Mouse (Mus musculus) embryonic facial prominence, embryonic 15.5 days (tissue): ENCODE data around the gene Tnnt1. TPM values are rescaled to one million over a fixed set of nuclear protein-coding genes. Genes with fewer than 3 reads are reported as not detected.

Source experiments
- ATAC-seq: fragments of 200-750 bp; cut with Nextera tagmentation; 2 replicates; pipeline ENCODE4 v1.8.0; 2017; ENCODE audit warnings: low read depth, moderate TSS enrichment; ENCODE audit not compliant: insufficient number of reproducible peaks, low FRiP score, low TSS enrichment
- H3K27ac ChIP-seq: fragments of 300-500 bp; sonication (generic); replicated peaks from 2 replicates; pipeline ENCODE4 v1.5.1; 2015; ENCODE audit warnings: mild to moderate bottlenecking, inconsistent platforms
- H3K27me3 ChIP-seq: fragments of 300-500 bp; sonication (generic); 2 replicates; pipeline ENCODE4 v1.6.1; 2015; ENCODE audit warnings: inconsistent platforms
- H3K36me3 ChIP-seq: fragments of 300-500 bp; sonication (generic); 2 replicates; pipeline ENCODE4 v1.6.1; 2015; ENCODE audit warnings: mild to moderate bottlenecking, inconsistent platforms
- H3K4me1 ChIP-seq: fragments of 300-500 bp; sonication (generic); 2 replicates; pipeline ENCODE4 v1.6.1; 2015; ENCODE audit warnings: inconsistent platforms
- H3K4me2 ChIP-seq: fragments of 300-500 bp; sonication (generic); replicated peaks from 2 replicates; pipeline ENCODE4 v1.6.1; 2015; ENCODE audit warnings: mild to moderate bottlenecking, inconsistent platforms
- H3K4me3 ChIP-seq: fragments of 300-500 bp; sonication (generic); replicated peaks from 2 replicates; pipeline ENCODE4 v1.5.1; 2015; ENCODE audit warnings: mild to moderate bottlenecking, inconsistent platforms
- H3K9ac ChIP-seq: fragments of 300-500 bp; sonication (generic); 2 replicates; pipeline ENCODE4 v1.6.1; 2015; ENCODE audit warnings: inconsistent platforms
- H3K9me3 ChIP-seq: fragments of 300-500 bp; sonication (generic); replicated peaks from 2 replicates; pipeline ENCODE4 v1.6.1; 2016; ENCODE audit warnings: inconsistent platforms
- WGBS: fragments of 180-500 bp; shearing (Covaris S2); methylation state at CpG from one replicate; pipeline ENCODE4 v1.1.7; 2015; 5-methylcytosine and 5-hydroxymethylcytosine counted together
- polyA plus RNA-seq: library from polyadenylated mRNA; unstranded; fragments of >200 nt; fragmentation: Nextera tagmentation; extraction: Ambion mirVana; gene quantifications from 2 replicates; pipeline ENCODE4 v1.2.1, GENCODE M21; 2015

Gene Tnnt1
- polyA plus RNA-seq, 1 experiment from 2014 or later = 290 TPM

DNA sequence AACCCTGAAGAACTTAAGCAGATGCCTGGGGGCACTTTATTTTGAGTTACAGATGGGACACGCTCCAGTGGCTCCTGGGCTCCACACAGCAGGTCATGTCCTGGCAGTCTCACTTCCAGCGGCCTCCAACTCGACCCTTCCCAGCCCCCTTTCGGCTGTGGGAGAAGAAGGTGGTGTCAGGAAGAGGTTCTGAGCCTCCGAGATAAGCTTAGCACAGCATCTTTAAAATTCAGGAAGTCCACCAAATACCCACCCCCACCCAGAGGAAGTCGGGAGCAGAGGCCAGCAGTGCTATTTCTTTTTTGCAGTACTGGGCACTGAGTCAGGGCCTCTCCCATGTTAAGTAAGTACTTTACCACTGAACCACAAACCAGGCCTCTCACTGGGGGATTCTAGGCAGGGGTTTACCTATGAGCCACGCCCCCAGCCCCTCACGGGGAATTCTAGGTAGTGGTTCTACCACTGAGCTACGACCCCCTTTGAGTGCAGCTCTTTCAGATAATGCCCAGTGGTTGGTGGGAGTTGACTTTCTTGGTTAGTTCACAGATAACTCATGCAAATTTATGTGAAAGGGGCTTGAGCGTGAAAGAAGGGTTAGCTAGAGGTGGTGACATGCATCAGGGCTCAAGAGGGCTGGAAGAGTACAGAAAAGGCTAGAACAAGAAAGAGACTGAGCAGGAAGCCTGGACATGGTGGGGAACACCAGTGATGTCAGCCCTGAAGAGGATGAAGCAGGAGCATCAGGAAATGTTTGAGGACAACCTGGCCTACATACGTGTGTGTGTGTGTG lies 11.3 kb downstream of the Tnnt1 start:
- Histone ChIP-seq H3K4me2 (no peak overlapping the region), H3K27ac (no peak overlapping the region), H3K36me3 (no peaks in the 10 kb centered on the region), H3K9me3 (no peaks in the 10 kb centered on the region), H3K4me1 (peaks cover 21% of the 10 kb centered on the region), H3K4me3 (no peak overlapping the region), H3K27me3 (no peaks in the 10 kb centered on the region), H3K9ac (no peak overlapping the region)
- ATAC-seq = no peak
- WGBS = 54% methylated on average over 11 of the region's 11 CpGs

DNA sequence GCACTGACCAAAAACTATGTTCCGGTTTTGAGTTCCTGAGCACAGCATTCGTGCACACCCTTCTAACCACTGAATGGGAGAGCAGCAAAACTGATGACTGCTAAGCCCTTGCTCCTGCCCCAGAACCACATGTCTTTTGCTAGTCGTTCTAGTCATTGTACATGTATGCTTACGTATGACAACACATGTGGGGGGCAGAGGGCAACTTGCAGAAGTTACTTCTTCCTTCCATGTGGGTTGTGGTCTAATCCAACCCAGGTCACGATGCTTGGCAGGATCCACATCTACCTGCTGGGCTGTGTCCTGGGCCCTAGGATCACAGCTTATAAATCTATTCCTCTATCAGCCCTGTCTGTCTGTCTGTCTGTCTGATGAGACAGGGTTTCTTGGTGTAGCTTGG lies 12.3 kb downstream of the Tnnt1 start:
- WGBS = 81% methylated on average over 5 of the region's 5 CpGs
- H3K4me1 ChIP-seq = peaks cover 27% of the 10 kb centered on the region

DNA sequence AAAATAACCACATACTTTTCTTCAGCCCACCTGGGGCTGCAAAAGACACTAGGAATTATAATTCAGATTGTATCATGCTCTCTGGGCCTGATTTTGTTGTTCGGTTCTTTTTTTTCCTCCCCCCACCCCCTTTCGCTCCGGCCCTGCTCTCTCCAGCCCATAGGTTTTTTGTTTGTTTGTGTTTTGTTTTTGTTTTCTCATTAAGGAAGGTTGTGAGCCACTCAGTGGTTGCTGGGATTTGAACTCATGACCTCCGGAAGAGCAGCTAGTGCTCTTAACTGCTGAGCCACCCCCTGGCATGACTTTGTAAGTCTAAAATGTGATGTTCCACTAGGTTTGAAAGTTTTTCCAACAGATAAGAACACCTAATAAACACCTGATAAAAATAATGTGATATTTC lies 13.1 kb downstream of the Tnnt1 start:
- no peaks in the 10 kb centered on the region for H3K36me3 ChIP-seq
- H3K27me3 ChIP-seq = no peaks in the 10 kb centered on the region
- peaks cover 35% of the 10 kb centered on the region for H3K4me1 ChIP-seq
- no peak overlapping the region for H3K4me3 ChIP-seq
- H3K27ac ChIP-seq = no peak overlapping the region
- ATAC-seq = no peak
- no peaks in the 10 kb centered on the region for H3K9me3 ChIP-seq
- no peak overlapping the region for H3K4me2 ChIP-seq
- WGBS = 69% methylated on average over 4 of the region's 4 CpGs
- H3K9ac ChIP-seq = no peak overlapping the region

More for the DNA sequence above, 12.3 kb downstream of the Tnnt1 start:
- no peaks in the 10 kb centered on the region for H3K27me3 ChIP-seq
- H3K36me3 ChIP-seq = no peaks in the 10 kb centered on the region
- H3K9me3 ChIP-seq = no peaks in the 10 kb centered on the region
- H3K9ac ChIP-seq = no peak overlapping the region
- H3K27ac ChIP-seq = peak overlapping the region; percentile 28; the same call in 1 of the 2 replicates
- no peak for ATAC-seq
- no peak overlapping the region for H3K4me2 ChIP-seq
- H3K4me3 ChIP-seq = no peak overlapping the region

DNA sequence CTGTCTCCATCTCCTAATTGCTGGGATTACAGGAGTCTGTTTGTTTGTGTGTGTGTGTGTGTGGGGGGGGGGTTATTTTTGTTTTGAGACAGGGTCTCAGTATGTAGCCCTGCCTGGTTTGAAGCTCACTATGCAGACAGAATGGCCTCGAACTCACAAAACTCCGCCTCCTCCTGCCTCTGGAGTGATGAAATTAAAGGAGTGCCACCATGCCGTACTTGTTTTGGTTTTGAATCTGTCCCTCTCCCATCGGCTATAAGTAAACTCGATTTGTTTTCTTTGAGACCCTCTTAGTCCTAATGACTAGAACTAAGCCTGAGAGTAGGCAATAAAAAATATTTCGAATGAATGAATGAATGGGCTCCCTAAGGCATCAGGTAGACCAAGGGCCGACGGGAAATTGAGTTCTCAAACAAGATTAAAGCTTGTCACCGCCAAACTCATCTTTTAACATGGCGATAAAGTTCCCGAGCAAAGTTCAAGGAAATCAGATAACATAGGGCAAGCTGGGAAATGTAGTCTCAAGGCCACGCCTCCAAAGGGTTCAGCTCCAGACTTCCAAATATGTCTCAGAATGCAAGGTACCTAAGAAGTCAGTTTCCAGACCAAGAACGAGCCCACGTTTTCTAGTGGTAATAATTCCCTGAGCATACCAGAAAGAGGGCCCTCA lies 13.6 kb downstream of the Tnnt1 start:
- peaks cover 40% of the 10 kb centered on the region for H3K4me1 ChIP-seq
- 8% methylated on average over 14 of the region's 14 CpGs for WGBS
- no peak for ATAC-seq
- no peaks in the 10 kb centered on the region for H3K36me3 ChIP-seq
- 0 out of 2 replicates have a peak overlapping the region, but pooled peaks have one; percentile 98 for H3K9ac ChIP-seq
- no peaks in the 10 kb centered on the region for H3K27me3 ChIP-seq
- H3K27ac ChIP-seq = peak overlapping the region; percentile 88
- H3K4me2 ChIP-seq = peak overlapping the region; percentile 72
- no peaks in the 10 kb centered on the region for H3K9me3 ChIP-seq
- peak overlapping the region; percentile 85 for H3K4me3 ChIP-seq

DNA sequence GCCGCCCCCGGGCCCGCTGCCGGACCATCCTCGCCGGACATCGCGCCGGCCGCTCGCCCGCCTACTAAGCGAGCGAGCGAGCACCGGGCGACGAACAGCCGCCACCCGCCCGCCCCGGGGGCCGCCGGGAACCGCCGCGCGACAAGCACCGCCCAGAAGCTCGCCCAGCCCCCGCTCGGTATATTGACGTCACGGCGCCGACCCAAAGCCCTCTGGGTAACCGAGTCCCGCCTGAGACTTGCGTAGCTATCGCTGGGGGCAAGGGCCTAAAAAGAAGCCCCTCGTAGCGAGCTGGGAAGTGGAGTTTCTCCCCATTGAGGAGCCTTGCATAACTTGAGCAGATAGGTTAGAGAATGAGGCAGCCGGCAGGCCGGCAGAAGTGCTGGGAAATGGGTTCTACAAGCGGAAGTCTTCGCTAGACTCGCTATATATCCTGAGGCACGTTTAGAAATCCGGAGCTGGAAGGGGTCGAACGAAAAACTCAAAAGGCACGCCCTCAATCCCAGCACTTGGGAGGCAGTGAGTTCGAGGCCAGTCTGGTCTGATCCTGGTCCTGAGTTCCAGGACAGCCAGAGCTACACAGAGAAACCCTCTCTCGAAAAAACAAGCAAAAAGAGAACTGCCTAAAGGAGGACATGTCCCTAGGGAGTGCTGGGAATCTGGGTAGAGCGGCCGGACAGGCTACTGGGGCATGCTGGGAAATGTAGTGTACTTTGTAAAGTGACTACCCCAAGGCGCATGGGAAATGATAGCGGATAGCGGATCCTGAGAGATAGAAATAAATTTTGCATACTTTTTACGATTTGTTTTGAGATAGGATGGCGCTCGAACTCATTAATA lies 14.4 kb downstream of the Tnnt1 start, which contains the start of gene Ppp1r12c:
Gene Ppp1r12c, minus strand, starts transcription at position 123 of the 840 bp plus-strand sequence.
- peak within 1 kb of the TSS; percentile 98 for H3K9ac ChIP-seq
- H3K27ac ChIP-seq = peak within 1 kb of the TSS; percentile 88
- H3K9me3 ChIP-seq = no peaks in the 10 kb centered on the region
- peaks cover 4% of the 10 kb centered on the region for H3K36me3 ChIP-seq
- H3K4me2 ChIP-seq = peak within 1 kb of the TSS; percentile 72
- H3K27me3 ChIP-seq = no peaks in the 10 kb centered on the region
- H3K4me3 ChIP-seq = peak within 1 kb of the TSS; percentile 85
- ATAC-seq = peak; percentile 94
- peaks cover 41% of the 10 kb centered on the region for H3K4me1 ChIP-seq
- under 1% methylated on average over 61 of the region's 62 CpGs for WGBS

DNA sequence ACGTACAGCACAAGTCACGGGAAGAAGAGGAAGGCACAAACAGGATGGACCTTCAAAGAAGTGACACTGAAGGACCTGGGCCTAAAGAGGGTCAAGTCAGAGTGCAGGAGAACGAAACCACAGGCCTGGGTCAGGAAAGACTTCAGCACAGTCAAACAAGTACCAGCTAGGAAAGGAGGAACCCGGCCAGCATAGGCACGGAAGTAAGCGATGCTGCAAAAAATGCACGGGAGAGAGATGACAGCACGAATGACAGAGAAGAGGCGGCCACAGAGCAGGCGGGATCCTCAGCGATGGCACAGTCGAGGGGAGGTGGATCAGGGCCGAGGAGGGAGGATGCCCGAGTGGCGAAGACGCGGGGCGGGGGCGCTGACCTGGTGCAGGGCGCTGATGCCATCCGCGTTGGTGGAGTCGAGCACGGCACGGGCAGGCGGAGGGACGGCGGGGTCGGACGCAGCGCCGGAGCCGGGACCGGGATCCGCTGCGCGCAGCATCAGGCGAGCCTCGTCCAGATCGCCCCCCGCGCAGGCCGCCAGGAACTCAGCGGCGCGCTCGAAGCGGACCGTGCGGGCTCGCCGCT lies 15.2 kb downstream of the Tnnt1 start:
- no peaks in the 10 kb centered on the region for H3K9me3 ChIP-seq
- H3K4me3 ChIP-seq = peak overlapping the region; percentile 85
- peak; percentile 41 for ATAC-seq
- WGBS = under 1% methylated on average over 40 of the region's 52 CpGs
- peak overlapping the region; percentile 98 for H3K9ac ChIP-seq
- peaks cover 41% of the 10 kb centered on the region for H3K4me1 ChIP-seq
- H3K4me2 ChIP-seq = peak overlapping the region; percentile 72
- no peaks in the 10 kb centered on the region for H3K27me3 ChIP-seq
- H3K27ac ChIP-seq = peak overlapping the region; percentile 88
- H3K36me3 ChIP-seq = peaks cover 12% of the 10 kb centered on the region

DNA sequence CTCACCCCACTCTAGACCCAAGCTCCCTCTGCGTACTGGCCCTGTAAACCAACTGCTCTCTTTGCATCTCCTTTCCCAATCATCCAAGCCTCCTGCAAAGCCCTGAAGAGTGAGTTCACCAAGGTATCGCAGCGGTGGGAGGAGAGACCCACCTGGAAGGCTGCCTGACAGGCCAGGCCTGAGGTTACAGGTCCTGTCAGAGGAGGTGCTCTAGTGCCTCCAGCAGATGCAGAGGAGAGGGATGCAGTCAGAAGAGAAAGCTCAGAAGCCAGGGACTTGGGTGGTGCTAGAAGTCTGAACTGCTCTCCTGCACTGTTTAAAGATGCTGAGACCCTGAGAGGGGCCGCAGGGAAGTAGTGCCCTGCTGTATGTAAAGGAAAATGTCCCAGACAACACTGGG lies 17.1 kb downstream of the Tnnt1 start:
- peaks cover 30% of the 10 kb centered on the region for H3K36me3 ChIP-seq
- no peaks in the 10 kb centered on the region for H3K27me3 ChIP-seq
- 88% methylated on average over 4 of the region's 4 CpGs for WGBS
- H3K4me3 ChIP-seq = no peak overlapping the region
- H3K4me2 ChIP-seq = peak overlapping the region; percentile 72
- H3K9ac ChIP-seq = peak overlapping the region; percentile 9; the same call in 1 of the 2 replicates
- ATAC-seq = no peak
- H3K4me1 ChIP-seq = peaks cover 41% of the 10 kb centered on the region
- no peaks in the 10 kb centered on the region for H3K9me3 ChIP-seq
- H3K27ac ChIP-seq = no peak overlapping the region

DNA sequence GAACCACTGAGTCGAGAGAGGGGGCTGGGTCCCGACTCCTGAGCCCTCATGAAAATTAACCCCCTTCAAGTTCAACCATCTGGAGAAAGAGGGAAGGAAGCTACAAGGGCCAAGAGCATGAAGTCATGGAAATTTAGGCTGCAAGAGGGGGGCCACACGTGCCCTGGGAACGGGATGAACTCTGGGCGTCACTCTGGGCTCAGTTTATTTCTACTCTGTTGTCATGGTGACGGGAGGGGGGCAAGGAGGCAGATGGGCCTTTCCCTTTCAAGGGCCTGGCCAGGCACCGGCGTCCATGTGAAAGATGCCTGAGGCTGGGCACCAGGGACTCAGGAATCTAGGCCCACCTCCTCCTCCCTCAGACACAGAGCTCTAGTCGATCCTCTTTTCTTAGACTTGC lies 17.9 kb downstream of the Tnnt1 start:
- peaks cover 41% of the 10 kb centered on the region for H3K4me1 ChIP-seq
- 0 out of 2 replicates have a peak overlapping the region, but pooled peaks have one; percentile 2 for H3K4me3 ChIP-seq
- 0 out of 2 replicates have a peak, but pooled peaks have one; percentile 7 for ATAC-seq
- H3K9me3 ChIP-seq = no peaks in the 10 kb centered on the region
- H3K27ac ChIP-seq = no peak overlapping the region
- peak overlapping the region; percentile 27 for H3K4me2 ChIP-seq
- H3K27me3 ChIP-seq = no peaks in the 10 kb centered on the region
- H3K36me3 ChIP-seq = peaks cover 35% of the 10 kb centered on the region
- WGBS = 15% methylated on average over 9 of the region's 9 CpGs
- H3K9ac ChIP-seq = 0 out of 2 replicates have a peak overlapping the region, but pooled peaks have one; percentile 1

DNA sequence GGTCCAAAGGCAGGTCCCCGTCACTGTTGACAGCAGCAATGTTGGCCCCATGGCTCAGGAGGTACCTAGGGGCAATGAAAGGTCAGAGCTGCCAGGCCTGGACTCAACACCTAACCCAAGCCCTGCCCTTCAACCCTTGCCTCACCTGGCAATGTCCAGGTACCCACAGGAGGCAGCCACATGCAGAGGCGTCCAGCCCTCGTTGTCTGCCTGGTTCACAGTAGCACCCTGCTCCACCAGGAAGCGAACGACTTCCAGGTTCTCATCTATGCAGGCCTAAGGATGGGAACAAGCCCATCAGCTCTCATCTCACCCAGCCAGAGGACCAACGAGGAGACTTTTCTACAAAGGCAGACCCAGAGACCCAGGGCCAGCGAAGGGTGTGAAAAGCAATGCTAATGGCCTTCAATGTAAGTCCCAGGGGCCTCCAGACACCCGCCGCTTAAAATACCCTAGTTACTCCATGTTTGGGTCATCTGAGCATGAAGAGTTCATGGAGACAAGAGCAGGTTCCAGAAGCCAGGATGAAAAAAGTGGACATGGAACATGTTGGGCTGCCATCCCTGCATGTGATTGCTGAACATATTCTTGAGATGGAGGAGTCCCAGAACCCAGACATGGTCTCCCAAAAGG lies 18.8 kb downstream of the Tnnt1 start:
- peaks cover 43% of the 10 kb centered on the region for H3K4me1 ChIP-seq
- no peak for ATAC-seq
- no peaks in the 10 kb centered on the region for H3K9me3 ChIP-seq
- no peak overlapping the region for H3K27ac ChIP-seq
- H3K4me3 ChIP-seq = no peak overlapping the region
- H3K9ac ChIP-seq = no peak overlapping the region
- no peaks in the 10 kb centered on the region for H3K27me3 ChIP-seq
- no peak overlapping the region for H3K4me2 ChIP-seq
- peaks cover 43% of the 10 kb centered on the region for H3K36me3 ChIP-seq
- WGBS = 87% methylated on average over 9 of the region's 9 CpGs

DNA sequence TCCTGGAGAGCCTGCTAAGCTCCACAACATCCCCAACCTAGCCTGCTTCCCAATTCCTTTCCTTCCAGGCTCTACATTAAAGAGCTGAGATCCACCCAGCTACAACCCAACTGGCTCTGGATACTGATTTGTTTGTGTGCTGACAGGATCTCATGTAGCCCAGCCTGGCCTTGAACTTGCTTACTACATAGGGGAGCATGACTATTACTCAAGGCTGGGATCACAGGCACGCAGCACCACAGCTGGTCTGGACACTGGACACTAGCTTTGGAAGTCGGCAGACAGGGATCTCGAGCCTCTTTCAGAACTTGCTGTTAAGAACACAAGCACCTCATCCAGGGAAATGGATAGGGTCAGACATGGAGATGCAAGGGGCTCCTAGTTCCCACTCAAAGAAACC lies 19.7 kb downstream of the Tnnt1 start:
- no peak overlapping the region for H3K9ac ChIP-seq
- H3K4me1 ChIP-seq = peaks cover 42% of the 10 kb centered on the region
- H3K9me3 ChIP-seq = no peaks in the 10 kb centered on the region
- peaks cover 43% of the 10 kb centered on the region for H3K36me3 ChIP-seq
- H3K27me3 ChIP-seq = no peaks in the 10 kb centered on the region
- H3K27ac ChIP-seq = no peak overlapping the region
- WGBS = 93% methylated on average over 3 of the region's 3 CpGs
- H3K4me3 ChIP-seq = no peak overlapping the region
- no peak overlapping the region for H3K4me2 ChIP-seq
- ATAC-seq = no peak
